Mouse (Mus musculus) adrenal gland, adult 2 months (tissue): ENCODE measurements around the gene Rundc1. TPM values are rescaled to one million over a fixed set of nuclear protein-coding genes. Genes with fewer than 3 reads are reported as not detected.
A peak's percentile ranks its signal among the peaks of the same experiment; 100 is the strongest.
"Not testable (repeated sequence)": the region's sequence is repeated elsewhere in the genome, so short reads cannot be mapped to it uniquely, and the experiment has no call there.

Experiments used
- DNase-seq: peaks from one replicate; pipeline ENCODE4 v3.0.0; 2021
- microRNA-seq, 2 experiments: library from miRNA; unstranded; fragments of <30 nt; microRNA quantifications; one replicate each; pipeline ENCODE4 v1.2.0; 2021
- polyA plus RNA-seq: library from polyadenylated mRNA; depleted of rRNA; stranded (reverse); fragments of >200 nt; gene quantifications from 2 replicates; pipeline ENCODE4 v1.2.3, GENCODE M21; 2012; rRNA removed
- total RNA-seq, 2 experiments: library from RNA; stranded (reverse); gene quantifications; 2 replicates each; pipeline ENCODE4 v1.2.3; 2021

Gene Rundc1
- total and polyA plus RNA-seq, 3 experiments = 22.1 to 24.4 (median 23.7) TPM

DNA sequence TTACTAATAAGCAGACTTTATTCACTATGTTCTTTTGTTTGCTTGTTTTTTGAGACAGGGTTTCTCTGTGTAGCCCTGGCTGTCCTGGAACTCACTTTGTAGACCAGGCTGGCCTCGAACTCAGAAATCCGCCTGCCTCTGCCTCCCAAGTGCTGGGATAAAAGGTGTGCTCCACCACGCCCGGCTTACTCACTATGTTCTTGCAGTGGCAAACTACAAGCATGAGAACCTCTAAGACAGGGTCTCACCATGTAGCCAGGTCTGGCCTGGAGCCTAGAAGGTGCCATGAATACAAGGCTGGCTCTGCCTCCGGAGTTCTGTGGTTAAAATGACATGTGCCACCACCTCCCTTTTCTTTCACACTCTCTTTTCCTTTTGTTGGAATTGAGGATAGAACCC is 41.7 kb downstream of the Rundc1 start:
- DNase-seq = not testable (repeated sequence)

DNA sequence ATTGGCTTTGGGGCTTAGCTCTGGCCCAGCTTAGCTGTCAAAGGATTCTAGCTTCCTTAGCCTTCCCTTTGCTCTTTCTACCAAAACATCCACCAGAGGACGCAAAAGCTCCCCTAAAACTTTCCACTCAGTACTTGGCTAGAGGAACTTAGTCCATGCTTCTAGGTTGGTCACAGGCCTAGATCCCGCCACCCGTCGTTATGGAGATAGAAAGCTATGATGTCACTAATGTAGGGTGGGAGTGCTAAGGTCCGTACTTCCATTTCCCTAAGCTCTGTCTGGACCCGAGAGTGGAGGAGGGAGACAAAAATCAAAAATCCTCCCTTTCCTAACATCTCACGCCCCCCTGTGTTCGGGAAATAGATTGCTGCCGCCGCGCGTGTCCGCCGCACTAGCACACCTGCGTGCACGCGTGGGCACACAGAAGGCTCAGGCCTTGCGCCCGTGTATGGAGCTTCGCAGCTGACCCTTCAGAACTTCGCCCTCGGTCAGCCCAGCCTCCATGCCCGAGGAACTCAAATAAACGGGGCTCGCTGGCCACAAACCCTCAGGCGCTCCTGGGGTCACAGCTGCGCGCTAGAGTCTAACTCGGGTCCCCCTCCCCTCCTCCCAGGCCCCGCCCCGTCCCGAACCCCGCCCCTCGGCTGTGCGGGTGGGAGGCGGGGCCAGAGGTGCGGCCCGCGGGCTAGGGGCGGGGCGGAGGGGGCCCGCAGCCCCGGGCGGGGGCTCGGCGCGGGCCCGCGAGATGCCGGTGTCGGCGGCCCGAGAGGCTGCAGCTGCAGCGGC is 42.8 kb downstream of the Rundc1 start:
- peak; percentile 80 for DNase-seq

DNA sequence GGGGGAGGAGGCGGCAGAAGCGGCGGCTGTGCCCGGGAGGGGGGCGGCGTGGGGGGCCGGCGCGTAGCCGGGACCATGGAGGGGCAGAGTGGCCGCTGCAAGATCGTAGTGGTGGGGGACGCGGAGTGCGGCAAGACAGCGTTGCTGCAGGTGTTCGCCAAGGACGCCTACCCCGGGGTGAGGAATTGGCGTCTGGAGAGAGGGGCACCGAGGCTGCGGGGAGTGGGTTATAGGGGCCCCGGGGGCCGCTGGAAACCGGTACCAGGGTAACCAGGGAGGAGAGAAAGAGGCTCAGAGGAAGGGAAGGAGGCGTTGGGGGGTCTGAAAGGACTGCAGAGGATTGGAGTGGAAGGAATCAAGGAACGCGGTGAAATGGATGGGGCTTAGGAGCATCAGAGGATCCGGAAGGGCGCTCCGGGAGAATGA is 43.4 kb downstream of the Rundc1 start:
- DNase-seq = no peak

DNA sequence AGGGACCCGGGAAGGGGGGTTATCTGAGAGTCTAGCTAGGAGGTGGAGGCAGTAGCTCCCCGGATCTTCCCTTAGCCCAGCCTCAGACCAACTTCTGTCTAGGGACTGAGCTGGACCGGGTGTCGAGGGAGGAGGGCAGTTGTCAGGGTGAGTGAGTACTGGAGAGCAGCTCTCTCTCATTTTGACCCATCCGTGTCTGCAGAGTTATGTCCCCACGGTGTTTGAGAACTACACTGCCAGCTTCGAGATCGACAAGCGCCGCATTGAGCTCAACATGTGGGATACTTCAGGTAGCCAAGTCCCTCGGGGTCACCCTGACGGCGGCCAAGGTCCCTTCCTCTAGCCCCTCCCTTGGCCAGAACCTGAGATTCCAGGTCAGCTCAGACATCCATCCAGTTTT is 43.8 kb downstream of the Rundc1 start:
- DNase-seq = no peak

DNA sequence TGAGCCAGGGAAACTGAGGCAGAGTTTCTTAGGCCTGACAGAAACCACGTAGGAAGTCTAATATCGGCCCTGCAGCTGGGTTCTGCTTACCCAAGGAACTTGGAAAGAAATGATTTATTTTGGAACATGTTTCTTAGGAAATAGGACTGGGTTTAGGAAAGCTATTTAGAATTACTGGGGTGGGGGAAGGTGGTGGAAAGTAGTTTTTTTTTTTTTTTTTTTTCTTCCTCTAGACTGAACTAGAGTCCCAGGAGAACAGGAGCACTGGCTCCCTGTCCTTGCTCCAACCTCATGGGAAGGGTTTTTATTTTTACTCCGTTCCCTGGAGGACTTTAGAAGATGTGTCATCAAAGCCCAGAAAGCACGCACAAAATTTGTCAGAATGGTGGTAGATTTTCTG is 44.3 kb downstream of the Rundc1 start:
- DNase-seq = no peak

DNA sequence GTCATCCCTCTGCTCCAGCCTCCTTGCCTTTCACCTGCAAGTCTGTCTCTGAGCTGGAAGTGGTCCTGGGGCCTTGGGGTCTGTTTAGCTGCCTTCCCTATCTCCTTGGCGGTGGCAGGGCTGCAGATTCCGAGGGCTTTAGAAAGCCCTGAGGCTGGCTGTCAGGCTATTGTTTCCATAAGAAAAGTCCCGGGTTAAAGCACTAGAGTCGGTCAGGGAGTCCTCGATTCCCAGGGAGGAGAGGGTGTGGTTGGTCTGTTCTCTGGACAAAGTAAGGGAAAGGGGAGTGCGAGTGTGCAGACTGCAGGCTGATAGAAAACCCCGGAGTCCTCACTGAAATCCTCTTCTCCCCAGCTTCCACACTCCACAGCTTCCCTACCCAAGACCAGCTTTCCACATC is 45.3 kb downstream of the Rundc1 start:
- no peak for DNase-seq

DNA sequence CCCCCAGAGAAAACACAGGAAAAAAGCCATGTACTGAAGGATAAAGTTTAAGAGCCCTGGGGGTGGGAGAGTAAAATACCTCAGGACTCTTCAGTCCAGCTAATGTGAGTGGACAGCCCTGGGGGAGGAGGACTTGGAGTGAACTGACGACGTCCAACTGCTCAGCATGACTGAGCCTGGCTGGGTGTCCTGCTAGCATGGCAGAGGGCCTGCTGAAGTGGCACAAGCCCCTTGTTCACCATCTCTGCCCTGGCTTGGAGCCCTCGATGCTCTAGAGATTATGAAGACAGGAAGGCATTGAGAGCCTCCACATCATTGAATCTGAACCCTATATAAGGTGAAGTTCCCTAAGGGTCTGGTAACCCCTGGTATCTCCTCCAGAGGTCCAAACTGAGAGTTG is 47.0 kb downstream of the Rundc1 start:
- DNase-seq = no peak

DNA sequence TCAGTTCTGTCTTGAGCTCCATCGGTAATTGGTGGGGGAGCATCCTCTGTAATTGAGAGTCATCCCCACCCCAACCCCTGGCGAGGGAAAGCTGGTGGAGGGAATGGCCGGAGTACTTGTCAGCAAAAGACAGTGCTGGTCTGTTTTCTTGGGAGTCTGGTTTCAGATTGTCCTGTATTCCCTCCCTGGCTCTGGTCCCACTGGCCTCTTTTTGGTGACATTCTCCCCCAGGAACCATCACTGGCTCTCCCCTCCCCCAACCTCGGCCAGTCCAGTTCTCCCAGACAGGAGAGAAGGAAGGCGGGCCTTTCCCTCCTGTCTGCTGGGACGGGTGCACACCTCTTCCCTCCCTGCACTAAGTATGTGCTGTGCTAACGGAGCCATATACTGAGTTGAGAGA is 47.5 kb downstream of the Rundc1 start:
- no peak for DNase-seq

DNA sequence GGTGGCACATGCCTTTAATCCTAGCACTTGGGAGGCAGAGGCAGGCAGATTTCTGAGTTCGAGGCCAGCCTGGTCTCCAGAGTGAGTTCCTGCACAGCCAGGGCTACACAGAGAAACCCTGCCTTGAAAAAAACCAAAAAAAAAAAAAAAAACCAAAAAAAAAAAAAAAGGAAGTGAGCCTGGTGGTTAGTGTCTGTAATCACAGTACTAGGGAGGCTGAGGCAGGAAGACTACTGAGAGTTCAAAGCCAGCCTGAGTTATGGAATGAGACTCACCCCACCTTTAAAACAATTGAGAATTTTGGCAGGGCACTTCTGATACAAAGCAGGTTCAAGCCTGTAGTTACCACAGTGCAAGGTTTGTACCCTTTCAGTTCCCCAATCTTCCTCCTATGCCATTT is 48.8 kb downstream of the Rundc1 start:
- not testable (repeated sequence) for DNase-seq

DNA sequence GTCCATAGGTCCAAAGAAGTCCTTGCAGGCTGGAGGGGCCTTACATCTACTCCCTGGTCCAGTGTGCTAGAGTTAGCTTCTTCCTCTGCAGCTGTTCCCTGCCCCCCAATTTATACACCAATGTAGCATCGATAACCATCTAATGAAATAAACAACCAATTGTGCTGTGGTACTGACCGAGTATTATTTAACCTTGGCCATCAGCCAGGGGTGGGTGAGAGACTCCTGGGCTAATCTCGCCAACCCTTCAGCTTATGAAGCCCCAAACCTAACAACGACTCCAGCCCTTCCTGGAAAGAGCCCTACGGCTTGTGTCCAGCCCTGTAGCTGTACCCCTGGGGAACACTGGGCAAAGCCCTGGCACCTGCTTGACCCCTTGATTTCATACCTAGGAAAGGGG is 49.4 kb downstream of the Rundc1 start:
- DNase-seq = no peak

DNA sequence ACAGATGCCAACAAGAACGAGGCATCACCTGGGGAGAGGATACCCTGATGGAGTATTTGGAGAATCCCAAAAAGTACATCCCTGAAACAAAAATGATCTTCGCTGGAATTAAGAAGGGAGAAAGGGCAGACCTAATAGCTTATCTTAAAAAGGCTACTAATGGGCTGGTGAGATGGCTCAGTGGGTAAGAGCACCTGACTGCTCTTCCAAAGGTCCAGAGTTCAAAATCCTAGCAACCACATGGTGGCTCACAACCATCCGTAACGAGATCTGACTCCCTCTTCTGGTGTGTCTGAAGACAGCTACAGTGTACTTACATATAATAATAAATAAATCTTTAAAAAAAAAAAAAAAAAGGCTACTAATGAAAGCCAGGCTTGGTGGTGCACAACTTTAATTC is 51.5 kb downstream of the Rundc1 start:
- DNase-seq = not testable (repeated sequence)

DNA sequence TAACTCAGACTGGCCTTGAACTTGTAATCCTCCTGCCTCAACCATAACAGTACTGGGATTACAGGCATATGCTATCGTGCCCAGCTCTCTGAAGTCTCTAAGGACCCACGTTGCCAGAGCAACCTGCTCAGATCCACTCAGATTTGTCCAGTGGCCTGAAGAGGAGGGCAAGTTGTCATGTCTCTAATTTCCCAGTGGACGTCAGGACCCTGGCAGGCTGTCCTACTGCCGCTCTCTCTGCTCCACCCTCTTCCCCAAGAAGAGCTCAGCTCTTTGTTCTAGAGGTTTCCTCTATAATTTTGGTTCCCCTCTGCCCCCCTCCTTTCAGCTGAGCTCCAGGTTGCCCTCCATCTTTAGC is 52.3 kb downstream of the Rundc1 start:
- DNase-seq = no peak

DNA sequence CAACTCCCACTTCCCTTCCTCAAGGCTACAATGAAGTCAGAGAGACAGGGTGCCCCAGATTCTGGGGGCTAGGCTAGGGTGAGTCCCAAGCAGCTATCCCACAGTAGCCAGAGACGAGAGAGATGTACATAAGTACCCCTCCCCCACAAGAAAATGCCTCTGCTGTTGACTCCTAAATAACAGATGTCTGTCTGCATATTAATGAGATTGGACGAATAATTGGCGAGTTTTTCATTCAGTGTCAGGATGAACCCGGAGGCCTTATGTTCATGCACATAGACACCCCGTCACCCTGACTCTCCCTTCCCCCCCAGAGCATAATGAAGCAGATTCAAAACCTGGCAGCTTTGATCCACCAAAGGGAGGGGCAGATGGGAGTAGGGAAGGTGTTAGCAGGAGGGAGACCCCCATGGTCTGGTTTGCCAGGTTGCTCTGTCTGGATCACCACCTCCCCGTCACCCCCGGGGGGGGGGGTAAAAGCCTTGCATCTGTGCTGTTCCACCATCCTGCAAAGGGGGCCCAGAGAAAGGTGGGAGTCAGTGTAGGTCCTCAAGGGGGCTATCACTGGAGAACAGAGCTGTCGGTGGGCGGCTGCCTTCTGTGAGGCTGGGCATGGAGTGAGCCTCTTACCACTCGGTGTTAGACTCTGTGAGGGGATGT is 52.8 kb downstream of the Rundc1 start:
- no peak for DNase-seq

DNA sequence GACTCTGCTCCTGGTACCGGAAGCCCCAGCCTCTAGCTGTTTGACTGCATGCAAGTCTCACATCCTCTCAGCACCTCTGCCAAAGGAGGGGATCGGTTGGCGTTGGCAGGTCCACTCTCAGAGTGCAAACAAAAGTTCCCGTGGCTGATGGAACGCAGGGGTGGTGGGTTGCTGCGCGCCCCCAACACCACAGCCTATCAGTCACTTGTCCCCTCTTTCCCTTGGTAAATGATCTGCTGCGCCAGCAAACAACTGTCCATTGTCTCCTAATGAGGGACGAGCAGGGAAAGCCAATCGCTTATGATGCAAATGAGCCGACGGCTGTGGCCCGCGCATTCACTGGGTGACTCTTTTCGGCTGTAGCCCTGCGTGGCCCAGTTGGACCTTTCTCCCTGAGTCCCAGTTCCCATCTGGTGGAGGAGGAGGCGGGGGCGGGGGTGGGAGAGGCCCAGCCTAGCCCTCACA is 54.3 kb downstream of the Rundc1 start:
- no peak for DNase-seq

DNA sequence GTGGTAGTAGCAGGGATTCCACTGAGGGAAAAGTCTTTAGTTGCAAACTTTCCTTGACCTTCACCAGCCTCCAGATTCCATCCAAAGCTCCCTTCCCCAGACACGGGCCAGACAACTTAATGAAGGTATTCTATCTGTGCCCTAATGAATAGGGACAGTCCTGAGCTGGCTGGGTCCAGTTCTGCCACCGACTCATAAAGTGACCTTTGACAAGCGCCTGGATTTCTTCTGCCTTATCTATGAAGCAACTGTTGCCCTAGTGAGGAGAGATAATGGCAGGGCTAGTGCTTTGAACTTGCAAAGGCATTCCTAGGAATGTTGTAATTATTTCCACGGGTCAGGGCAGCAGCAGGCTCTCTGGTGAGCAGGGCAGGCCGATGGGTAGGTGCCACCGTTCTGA is 56.0 kb downstream of the Rundc1 start:
- DNase-seq = peak; percentile 42

DNA sequence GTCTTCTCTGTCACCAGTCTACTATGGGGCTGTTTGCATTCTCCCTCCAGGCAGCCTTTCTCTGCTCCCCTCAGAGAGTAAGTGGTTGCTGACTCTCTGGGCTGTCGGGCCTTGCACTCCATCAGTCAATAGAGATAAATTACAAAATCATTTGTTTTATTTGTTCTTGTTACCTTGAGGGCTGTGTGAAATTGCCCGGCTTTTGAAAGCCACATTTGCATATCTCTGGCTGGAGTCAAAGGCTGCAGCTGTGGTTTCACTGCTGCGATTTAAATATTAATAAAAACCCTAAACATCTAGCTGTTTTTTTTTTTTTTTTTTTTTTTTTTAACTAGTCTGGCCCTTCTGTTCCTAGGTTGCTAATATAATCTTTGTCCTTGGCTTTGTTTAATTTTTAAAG is 58.9 kb downstream of the Rundc1 start:
- DNase-seq = no peak

DNA sequence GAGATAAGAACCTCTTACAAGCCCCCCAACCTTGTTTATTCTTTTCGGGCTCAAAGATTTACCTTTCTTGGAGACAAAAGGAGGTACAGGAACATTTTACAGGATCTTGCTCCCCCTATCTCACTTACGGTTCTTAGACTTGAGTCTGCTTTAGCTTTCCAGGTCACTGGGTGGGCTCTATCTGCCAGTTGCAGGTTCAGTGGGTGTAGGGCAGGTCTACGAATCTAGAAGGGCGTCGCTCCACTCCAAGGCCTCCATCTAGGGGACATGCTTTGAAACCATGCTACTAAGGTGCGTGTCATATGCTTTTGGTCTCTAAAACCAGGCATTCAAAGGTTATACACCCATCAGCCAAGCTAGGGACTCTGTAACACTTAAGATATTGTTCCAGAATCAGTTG is 59.4 kb downstream of the Rundc1 start:
- no peak for DNase-seq

DNA sequence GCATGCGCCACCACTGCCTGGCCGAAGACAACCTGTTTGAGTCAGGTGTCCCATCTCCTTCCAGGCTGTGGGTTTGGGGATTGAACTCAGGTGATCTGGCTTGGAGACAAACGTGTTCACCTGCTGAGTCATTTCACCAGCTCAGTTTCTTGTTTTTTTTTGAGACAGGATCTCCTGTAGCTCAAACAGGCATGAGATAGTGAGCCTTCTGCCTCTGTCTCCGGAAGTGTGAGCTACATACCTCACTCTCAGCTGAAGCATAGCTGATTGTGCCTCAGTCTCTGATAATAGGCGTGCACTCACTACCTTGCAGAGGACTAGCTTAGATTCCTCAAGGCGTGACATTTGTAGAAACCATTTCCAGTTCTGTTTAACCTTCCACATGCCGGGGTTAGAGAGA is 59.9 kb downstream of the Rundc1 start:
- DNase-seq = no peak

Small RNAs within 50 kb of the gene (microRNA-seq; reads per million reads assigned to microRNA genes)
- gene Mir6929 = 0 to 0.88 reads per million in 2 experiments

Other genes with a start within 250 kb of the Rundc1 start
- under 1 TPM; 0.26 to 0.83 TPM for gene Ccr10, start 249.6 kb upstream of the Rundc1 start, total RNA-seq
- 0.84 and 1.6 TPM in 2 replicates for gene Ccr10, start 249.6 kb upstream of the Rundc1 start, polyA plus RNA-seq
- gene Ezh1, start 198.6 kb upstream of the Rundc1 start, total RNA-seq = 10 to 100 TPM; 31.3 to 35.0 TPM
- gene Ezh1, start 198.6 kb upstream of the Rundc1 start, polyA plus RNA-seq = 17.1 and 20.1 TPM in 2 replicates
- 10 to 100 TPM; 46.5 to 46.9 TPM for gene Ramp2, start 179.1 kb upstream of the Rundc1 start, total RNA-seq
- gene Ramp2, start 179.1 kb upstream of the Rundc1 start, polyA plus RNA-seq = 109 and 114 TPM in 2 replicates
- 100 to 1,000 TPM; 102 to 116 TPM for gene Vps25, start 171.4 kb upstream of the Rundc1 start, total RNA-seq
- gene Vps25, start 171.4 kb upstream of the Rundc1 start, polyA plus RNA-seq = 186 and 204 TPM in 2 replicates
- gene Wnk4, start 164.5 kb upstream of the Rundc1 start, total RNA-seq = 1 to 10 TPM; 2.1 to 3.7 TPM
- 0.62 and 0.94 TPM in 2 replicates for gene Wnk4, start 164.5 kb upstream of the Rundc1 start, polyA plus RNA-seq
- under 1 TPM; 0.32 to 0.38 TPM for gene Cntd1, start 146.1 kb upstream of the Rundc1 start, total RNA-seq
- gene Cntd1, start 146.1 kb upstream of the Rundc1 start, polyA plus RNA-seq = 0.06 and 0.11 TPM in 2 replicates
- 10 to 100 TPM; 68.3 to 84.3 TPM for gene Coa3, start 146.0 kb upstream of the Rundc1 start, total RNA-seq
- 380 and 465 TPM in 2 replicates for gene Coa3, start 146.0 kb upstream of the Rundc1 start, polyA plus RNA-seq
- gene Becn1, start 122.8 kb upstream of the Rundc1 start, total RNA-seq = 100 to 1,000 TPM; 107 to 160 TPM
- 81.6 and 126 TPM in 2 replicates for gene Becn1, start 122.8 kb upstream of the Rundc1 start, polyA plus RNA-seq
- 100 to 1,000 TPM; 129 to 161 TPM for gene Psme3, start 108.9 kb upstream of the Rundc1 start, total RNA-seq
- 31.7 and 45.2 TPM in 2 replicates for gene Psme3, start 108.9 kb upstream of the Rundc1 start, polyA plus RNA-seq
- gene Aoc2, start 100.0 kb upstream of the Rundc1 start, total RNA-seq = 1 to 10 TPM; 4.9 to 5.5 TPM
- 6.3 and 7.7 TPM in 2 replicates for gene Aoc2, start 100.0 kb upstream of the Rundc1 start, polyA plus RNA-seq
- gene Aoc3, start 94.5 kb upstream of the Rundc1 start, total RNA-seq = 10 to 100 TPM; 48.4 to 76.6 TPM
- gene Aoc3, start 94.5 kb upstream of the Rundc1 start, polyA plus RNA-seq = 69.3 and 101 TPM in 2 replicates
- gene G6pc, start 57.5 kb upstream of the Rundc1 start, total RNA-seq = 10 to 100 TPM in 1 of 2 experiments, 1 to 10 TPM in 1; 1.8 to 24.0 TPM
- gene G6pc, start 57.5 kb upstream of the Rundc1 start, polyA plus RNA-seq = 0.13 and 0.26 TPM in 2 replicates
- gene Aarsd1, start 7.5 kb upstream of the Rundc1 start, total RNA-seq = 10 to 100 TPM; 21.8 to 38.2 TPM
- 25.0 and 28.1 TPM in 2 replicates for gene Aarsd1, start 7.5 kb upstream of the Rundc1 start, polyA plus RNA-seq
- gene Gm27029, start 289 bp upstream of the Rundc1 start, total RNA-seq = 1 to 10 TPM; 1.9 to 5.6 TPM
- gene Gm27029, start 289 bp upstream of the Rundc1 start, polyA plus RNA-seq = 0.24 TPM in 1 of 2 replicates, not detected in the other
- gene Ptges3l, start 248 bp downstream of the Rundc1 start, total RNA-seq = 1 to 10 TPM; 2.1 to 4.3 TPM
- gene Ptges3l, start 248 bp downstream of the Rundc1 start, polyA plus RNA-seq = 0.93 and 1.1 TPM in 2 replicates
- gene Rpl27, start 17.2 kb downstream of the Rundc1 start, total RNA-seq = 10 to 100 TPM; 34.0 to 75.2 TPM
- 133 and 183 TPM in 2 replicates for gene Rpl27, start 17.2 kb downstream of the Rundc1 start, polyA plus RNA-seq
- 10 to 100 TPM; 33.2 to 40.5 TPM for gene Ifi35, start 23.3 kb downstream of the Rundc1 start, total RNA-seq
- gene Ifi35, start 23.3 kb downstream of the Rundc1 start, polyA plus RNA-seq = 32.3 and 44.1 TPM in 2 replicates
- 10 to 100 TPM in 1 of 2 experiments, 1 to 10 TPM in 1; 6.0 to 12.9 TPM for gene Rnd2, start 39.9 kb downstream of the Rundc1 start, total RNA-seq
- 6.0 and 11.3 TPM in 2 replicates for gene Rnd2, start 39.9 kb downstream of the Rundc1 start, polyA plus RNA-seq
- 100 to 1,000 TPM in 1 of 2 experiments, 10 to 100 TPM in 1; 95.6 to 189 TPM for gene Vat1, start 41.1 kb downstream of the Rundc1 start, total RNA-seq
- gene Vat1, start 41.1 kb downstream of the Rundc1 start, polyA plus RNA-seq = 151 and 157 TPM in 2 replicates
- gene Brca1, start 126.9 kb downstream of the Rundc1 start, total RNA-seq = 1 to 10 TPM in 1 of 2 experiments, under 1 TPM in 1; 0.84 to 1.3 TPM
- 0.11 and 0.20 TPM in 2 replicates for gene Brca1, start 126.9 kb downstream of the Rundc1 start, polyA plus RNA-seq
- gene Nbr1, start 127.1 kb downstream of the Rundc1 start, total RNA-seq = 100 to 1,000 TPM; 130 to 134 TPM
- gene Nbr1, start 127.1 kb downstream of the Rundc1 start, polyA plus RNA-seq = 121 and 141 TPM in 2 replicates
- 10 to 100 TPM; 14.4 to 17.0 TPM for gene Tmem106a, start 157.2 kb downstream of the Rundc1 start, total RNA-seq
- 25.1 and 28.6 TPM in 2 replicates for gene Tmem106a, start 157.2 kb downstream of the Rundc1 start, polyA plus RNA-seq
- gene Gm11634, start 174.2 kb downstream of the Rundc1 start, total RNA-seq = not detected
- gene Gm11634, start 174.2 kb downstream of the Rundc1 start, polyA plus RNA-seq = not detected in 2 replicates
- gene Rdm1, start 202.1 kb downstream of the Rundc1 start, total RNA-seq = 10 to 100 TPM; 28.7 to 29.8 TPM
- 17.5 and 19.9 TPM in 2 replicates for gene Rdm1, start 202.1 kb downstream of the Rundc1 start, polyA plus RNA-seq
- 10 to 100 TPM; 10.8 to 16.6 TPM for gene Arl4d, start 240.5 kb downstream of the Rundc1 start, total RNA-seq
- gene Arl4d, start 240.5 kb downstream of the Rundc1 start, polyA plus RNA-seq = 4.0 and 4.8 TPM in 2 replicates